In genomic region chr9:58710642-58711041, GRCm38 (mm10) we compare ENCODE assay signal across 8 mouse cellular contexts. TPM values are rescaled to one million over a fixed set of nuclear protein-coding genes. Genes with fewer than 3 reads are reported as not detected.
"Had no signal": no experiment of that assay in that cellular context is flagged by ENCODE, and none has a peak within 500 bp of the region (broad histone marks: within the 10 kb centered on the region; RNA-seq: fewer than 3 reads in every experiment).

No protein-coding gene starts in this region.

- ATAC-seq: midbrain, embryonic 16.5 days had no signal

- H3K36me3 ChIP-seq: midbrain, embryonic 10.5 days; midbrain, embryonic 12.5 days; neural tube, embryonic 13.5 days; neural tube, embryonic 15.5 days had no signal

- H3K4me1 ChIP-seq: midbrain, embryonic 12.5 days; neural tube, embryonic 13.5 days; neural tube, embryonic 15.5 days had no signal

- H3K9me3 ChIP-seq: midbrain, embryonic 10.5 days; midbrain, embryonic 12.5 days; neural tube, embryonic 13.5 days; neural tube, embryonic 15.5 days had no signal

- H3K27ac ChIP-seq: liver, embryonic 14.5 days; midbrain, embryonic 10.5 days; midbrain, embryonic 12.5 days; neural tube, embryonic 13.5 days; neural tube, embryonic 15.5 days had no signal

- H3K9ac ChIP-seq: liver, embryonic 14.5 days; midbrain, embryonic 12.5 days; neural tube, embryonic 13.5 days; neural tube, embryonic 15.5 days had no signal

- H3K4me3 ChIP-seq: midbrain, embryonic 10.5 days; midbrain, embryonic 12.5 days; myocyte; neural tube, embryonic 13.5 days; neural tube, embryonic 15.5 days had no signal

- H3K4me2 ChIP-seq: midbrain, embryonic 12.5 days; neural tube, embryonic 13.5 days; neural tube, embryonic 15.5 days had no signal

- H3K27me3 ChIP-seq: midbrain, embryonic 12.5 days; neural tube, embryonic 13.5 days; neural tube, embryonic 15.5 days had no signal

RNA-seq across cellular contexts. Expression of gene Rec114, which starts 33.1 kb away (rescaled TPM):
- polyA plus RNA-seq: small intestine, adult 2 months had no signal
